Mouse (Mus musculus) kidney, adult 2 months (tissue): ENCODE results near the gene Ugt1a2.

ENCODE experiments used
- CTCF ChIP-seq: fragments of 200-500 bp; conservative IDR thresholded peaks from 2 replicates; pipeline ENCODE4 v1.5.1; 2011; ENCODE audit warnings: low read depth, mild to moderate bottlenecking, control low read depth, low read length, moderate library complexity, mixed read lengths; ENCODE audit not compliant: insufficient read depth, insufficient read length
- POLR2A ChIP-seq: fragments of 200-500 bp; IDR thresholded peaks from one replicate; pipeline ENCODE4 v1.6.1; 2011; ENCODE audit warnings: low read depth, low read length, control low read depth

DNA sequence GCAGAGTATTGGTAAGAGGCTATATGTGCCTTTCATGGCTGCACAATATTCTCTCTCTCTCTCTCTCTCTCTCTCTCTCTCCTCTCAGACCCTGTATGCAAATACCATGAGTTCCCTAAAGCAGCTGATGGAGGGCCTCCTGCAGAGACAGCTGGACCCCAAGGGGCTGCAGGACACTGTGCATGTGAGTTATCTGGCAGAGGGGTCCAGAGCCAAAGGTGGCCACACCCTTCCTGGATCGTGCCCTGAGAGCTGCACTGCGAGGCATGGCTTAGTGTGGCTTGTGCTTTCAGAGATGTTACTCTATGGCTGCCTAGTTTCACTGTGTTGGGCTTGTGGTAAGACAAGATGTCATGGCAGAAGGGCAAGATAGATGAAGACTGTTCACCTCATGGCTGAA is 47.3 kb downstream of the Ugt1a2 start:
- TF ChIP-seq CTCF (no peak), POLR2A (no peak)
